Mouse (Mus musculus): Measurements from ENCODE around the gene Peak1.

Peak1 gene

DNA sequence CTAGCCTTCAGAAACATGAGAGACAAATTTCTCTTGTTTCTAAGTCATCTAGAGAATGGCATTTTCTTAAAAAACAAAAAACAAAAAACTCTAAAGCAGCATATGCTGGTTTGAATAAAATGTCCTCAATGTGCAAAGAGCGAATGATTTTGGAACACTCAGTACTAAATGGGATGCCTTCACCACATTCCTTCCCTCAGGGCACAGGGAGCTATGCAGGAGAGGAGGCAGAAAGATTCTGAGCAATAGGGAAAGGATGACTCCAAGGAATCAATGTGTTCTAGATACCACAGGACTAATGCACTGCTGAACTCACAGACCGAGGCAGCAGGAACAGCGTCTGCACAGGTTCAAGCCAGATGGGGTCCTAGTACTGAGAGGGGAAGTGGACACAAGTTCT is 103.5 kb downstream of the Peak1 start:
- no peak for DNase-seq

DNA sequence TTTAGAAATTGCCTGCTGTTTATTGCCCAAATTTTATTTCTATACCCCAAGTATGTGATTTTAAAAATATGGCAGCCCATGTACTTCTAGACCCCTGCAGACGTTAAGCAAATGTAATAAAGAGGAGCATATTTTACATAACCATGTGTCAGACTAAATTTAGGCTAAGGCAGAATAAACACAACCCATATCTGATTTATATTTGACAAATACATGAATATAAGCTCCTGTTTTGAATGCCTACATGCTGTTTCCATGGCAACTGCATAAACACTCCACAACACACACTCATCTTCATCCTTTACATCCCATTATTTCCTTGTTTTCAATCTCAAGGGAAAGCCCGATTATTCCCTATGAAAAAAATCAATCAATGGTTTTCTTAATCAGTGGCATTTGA is 108.8 kb downstream of the Peak1 start:
- no peak for DNase-seq

- DNase-seq: no peak
Measured at GRCm38 (mm10) chr9:56304526-56304925, 113.3 kb downstream of the Peak1 start.

GRCm38 (mm10) chr9:56302921-56303465 is 114.9 kb downstream of the Peak1 start:
- no peak for DNase-seq

DNA sequence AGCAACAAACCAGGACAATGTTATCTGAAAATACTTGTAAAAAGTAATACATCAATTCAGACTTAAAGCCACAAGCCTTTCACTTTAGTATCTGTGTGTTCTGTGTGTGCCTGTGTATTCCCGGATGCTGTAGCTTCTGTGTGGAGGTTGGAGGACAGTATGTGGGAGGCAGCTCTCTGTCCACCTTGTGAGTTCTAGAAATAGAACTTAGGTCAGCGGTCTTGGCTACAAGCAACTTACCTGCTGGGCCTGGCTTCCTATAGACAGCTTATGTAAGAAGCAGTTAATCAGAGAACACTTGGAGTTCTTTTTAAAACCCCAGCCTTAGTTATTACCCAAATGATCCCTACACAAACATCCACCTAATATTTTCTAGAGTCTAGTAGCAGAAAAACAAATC is 127.8 kb downstream of the Peak1 start:
- no peak for DNase-seq

DNA sequence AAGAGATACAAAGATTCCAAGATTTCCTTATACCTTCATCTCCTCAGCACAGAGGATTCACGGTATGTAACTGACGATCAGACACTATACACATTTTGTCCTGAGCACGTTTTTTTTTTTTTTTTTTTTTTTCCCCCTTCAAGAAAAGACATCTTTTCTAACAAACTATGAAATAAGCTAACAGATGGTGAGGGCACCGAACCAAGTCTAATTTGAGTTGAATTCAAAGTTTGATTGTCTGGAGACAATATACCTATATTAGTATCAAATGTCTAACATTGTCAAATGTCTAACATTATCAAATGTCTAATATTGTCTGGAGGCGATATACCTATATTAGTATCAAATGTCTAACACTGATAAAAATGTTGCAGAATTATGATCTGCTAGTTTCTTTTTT is 135.4 kb downstream of the Peak1 start:
- no peak for DNase-seq

GRCm38 (mm10) chr9:56273576-56273975 is 144.3 kb downstream of the Peak1 start:
- DNase-seq: no peak

DNA sequence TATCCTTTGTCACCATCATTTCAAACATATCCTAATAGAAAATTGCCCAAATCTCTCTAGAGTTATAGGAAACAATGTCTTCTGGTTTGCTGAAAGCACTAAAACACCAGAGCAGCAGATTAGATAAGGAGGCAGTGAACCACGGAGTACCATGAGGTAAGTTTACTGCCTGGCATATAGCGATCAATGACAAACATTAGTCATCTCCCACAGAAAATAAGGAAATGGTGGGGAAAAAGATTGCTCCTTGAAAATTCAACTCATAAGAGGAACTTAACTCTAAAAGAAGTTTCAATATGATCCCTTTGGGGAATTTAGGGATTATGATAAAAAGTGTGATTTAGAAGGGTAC is 145.6 kb downstream of the Peak1 start:
- DNase-seq: no peak

GRCm38 (mm10) chr9:56271326-56272246 is 146.3 kb downstream of the Peak1 start:
- DNase-seq: no peak

- no peak for DNase-seq
Measured at GRCm38 (mm10) chr9:56269101-56269500, 148.8 kb downstream of the Peak1 start.

DNA sequence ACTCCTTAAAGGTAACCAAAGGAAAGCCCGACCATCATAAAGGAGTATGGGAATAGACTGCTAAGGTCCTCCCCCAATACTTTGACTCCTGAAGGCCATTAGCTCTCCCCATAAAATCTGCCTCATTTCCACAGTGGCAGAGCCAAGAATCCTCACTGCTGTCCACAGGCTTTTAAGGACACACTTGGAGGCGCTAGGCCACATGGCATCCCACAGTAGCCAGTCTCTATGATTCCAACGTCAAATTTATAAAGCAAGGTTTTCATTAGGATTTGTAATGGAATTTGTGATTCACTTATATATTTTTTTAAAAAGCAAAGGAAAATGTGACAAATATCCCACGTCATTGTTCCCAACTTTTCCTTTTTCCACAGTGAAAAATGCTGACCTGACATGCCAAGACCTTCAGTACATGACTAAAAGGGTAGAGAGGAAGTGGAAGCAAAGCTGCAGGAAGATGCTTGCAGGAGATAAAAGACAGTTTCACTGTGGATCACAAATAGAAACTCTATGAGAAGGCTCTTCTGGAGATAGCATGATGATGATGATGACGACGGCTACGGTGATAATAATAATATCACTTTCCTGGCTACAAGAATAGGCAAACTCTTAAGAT is 151.6 kb downstream of the Peak1 start:
- DNase-seq: no peak

DNA sequence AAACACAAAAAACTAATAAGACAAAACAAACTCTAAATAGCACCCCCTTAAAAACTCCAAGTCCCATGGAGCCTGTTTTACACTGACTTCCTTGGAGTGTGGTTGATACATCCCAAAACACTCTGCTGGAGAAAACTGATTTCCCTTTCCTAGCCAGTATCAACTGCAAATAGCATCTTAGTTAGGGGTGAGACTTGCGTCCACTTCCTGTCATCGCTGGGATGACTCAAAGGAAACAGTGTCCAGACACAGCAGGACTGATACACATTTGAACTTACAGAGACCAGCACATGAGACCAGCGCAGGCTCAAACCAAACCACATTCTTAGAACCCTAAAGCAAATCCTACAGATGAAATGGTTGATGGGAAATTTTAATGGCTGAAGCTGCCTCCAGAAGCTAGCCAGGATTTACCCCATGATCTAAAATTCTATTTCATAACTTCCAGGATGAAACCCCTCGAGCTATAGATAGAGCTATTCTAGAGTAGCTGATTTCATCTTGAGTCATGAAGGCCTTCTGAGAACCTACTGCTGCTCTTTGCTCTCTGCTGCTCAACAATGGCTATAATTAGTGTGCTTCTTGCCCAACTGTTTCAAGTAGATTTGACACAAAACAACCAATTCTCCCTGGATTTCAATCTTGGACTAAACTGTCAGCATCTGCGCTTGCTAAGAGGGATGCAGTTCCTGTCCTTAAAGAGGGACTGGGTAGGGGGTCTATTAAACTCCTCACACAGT is 152.2 kb downstream of the Peak1 start:
- no peak for DNase-seq

GRCm38 (mm10) chr9:56265022-56265360 is 152.9 kb downstream of the Peak1 start:
- peak; percentile 18 for DNase-seq

GRCm38 (mm10) chr9:56264308-56265021 is 153.4 kb downstream of the Peak1 start:
- peak; percentile 50 for DNase-seq

DNA sequence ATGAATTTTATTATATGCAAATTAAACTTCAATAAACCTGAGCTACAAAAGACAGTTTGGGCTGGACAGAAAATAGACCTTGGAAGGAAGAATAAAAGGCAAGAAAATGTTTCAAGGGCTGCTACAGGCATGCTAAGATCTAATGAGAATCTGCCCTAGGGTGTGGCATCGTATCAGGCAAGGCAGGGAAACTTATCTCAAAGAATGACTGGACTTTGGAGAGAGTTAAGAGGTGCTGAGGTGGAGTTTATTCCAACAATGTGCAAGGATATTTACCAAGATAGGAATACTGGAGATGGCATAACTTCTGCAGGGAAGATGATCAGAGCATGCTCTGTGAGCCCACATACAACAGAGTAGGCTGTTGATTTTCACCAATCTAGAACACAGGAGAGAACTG is 154.8 kb downstream of the Peak1 start:
- DNase-seq: no peak

GRCm38 (mm10) chr9:56260495-56261136 is 157.3 kb downstream of the Peak1 start:
- DNase-seq: no peak

GRCm38 (mm10) chr9:56259790-56260494 is 157.9 kb downstream of the Peak1 start:
- DNase-seq: no peak

DNA sequence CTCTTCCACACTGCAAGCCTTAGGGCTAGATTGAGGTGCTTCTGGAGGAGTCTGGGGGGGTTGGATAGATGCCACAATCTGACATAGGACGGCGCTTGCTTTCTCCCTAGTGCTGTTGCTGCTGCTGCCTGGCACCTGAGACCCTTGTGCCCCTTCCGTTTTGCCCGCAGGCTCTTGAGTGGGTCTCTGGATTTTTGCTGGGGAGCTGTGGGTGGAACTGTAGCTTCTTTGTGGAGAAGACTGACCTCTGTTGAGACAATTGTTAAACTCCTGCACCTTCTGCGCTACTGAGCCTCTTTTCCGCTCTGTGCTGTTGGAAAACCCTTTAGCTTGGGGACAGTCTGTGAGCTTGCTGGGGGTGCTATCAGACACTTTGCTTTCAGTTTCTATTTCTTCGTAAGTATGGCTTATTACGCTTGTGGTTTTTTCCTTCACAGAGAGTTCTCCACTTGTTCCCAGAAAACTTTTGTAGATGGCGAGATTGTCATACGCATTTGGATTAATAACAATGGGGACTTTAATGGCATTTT is 159.5 kb downstream of the Peak1 start:
- peak; percentile 25 for DNase-seq

- DNase-seq: no peak
Measured at GRCm38 (mm10) chr9:56257227-56258000, 160.5 kb downstream of the Peak1 start.

GRCm38 (mm10) chr9:56255676-56256432 is 162.0 kb downstream of the Peak1 start:
- DNase-seq: no peak

All from thymus, postnatal 4 days (tissue).